Mouse (Mus musculus): ENCODE measurements at regions not wholly inside any gene's neighbourhood (a gene's known extent, or its start where the extent isn't known, plus 50 kb on each side); places are given as distances from the start of the nearest gene placed in this dataset.

DNA sequence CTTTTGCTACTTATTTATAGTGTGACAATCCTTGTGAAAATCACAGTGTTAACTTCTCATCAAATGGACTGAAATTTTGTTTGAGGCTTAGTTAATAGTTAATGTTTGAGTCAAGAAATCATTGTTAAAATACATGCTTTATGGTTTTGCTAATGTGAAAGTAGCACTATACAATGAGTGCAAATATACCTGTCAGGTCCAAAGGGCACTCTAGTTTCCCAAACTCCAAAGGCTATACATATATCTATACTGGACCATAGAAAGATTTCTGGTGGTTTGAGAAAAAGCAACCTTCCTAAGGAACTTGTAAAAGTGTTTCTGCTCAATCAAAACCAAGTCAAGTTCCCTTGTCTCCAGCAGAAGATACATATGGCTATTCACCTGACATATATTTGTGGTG, 258.3 kb upstream of the Dsel start:
- DNase-seq (ENCODE audit: low spot score) (no peak), ATAC-seq (ENCODE audit: low read depth) (no peak)
- no peak overlapping the region for H3K27ac ChIP-seq (replicated peaks; ENCODE audit: low read depth, low read length)
- no peak overlapping the region for H3K4me3 ChIP-seq (ENCODE audit: low read depth, low read length)
- no peak overlapping the region for H3K4me2 ChIP-seq (ENCODE audit: low read depth, low read length)
- H3K27me3 ChIP-seq (replicated peaks; ENCODE audit: control insufficient read depth, insufficient read depth, low read length): no peaks in the 10 kb centered on the region
- H3K9me3 ChIP-seq (ENCODE audit: control insufficient read depth, low read length): no peaks in the 10 kb centered on the region
- no peaks in the 10 kb centered on the region for H3K4me1 ChIP-seq (ENCODE audit: control insufficient read depth, insufficient read depth, low read length)
- no peaks in the 10 kb centered on the region for H3K36me3 ChIP-seq (ENCODE audit: control insufficient read depth, insufficient read depth, low read length)
- H3K9ac ChIP-seq (ENCODE audit: low read depth, low read length): no peak overlapping the region

DNA sequence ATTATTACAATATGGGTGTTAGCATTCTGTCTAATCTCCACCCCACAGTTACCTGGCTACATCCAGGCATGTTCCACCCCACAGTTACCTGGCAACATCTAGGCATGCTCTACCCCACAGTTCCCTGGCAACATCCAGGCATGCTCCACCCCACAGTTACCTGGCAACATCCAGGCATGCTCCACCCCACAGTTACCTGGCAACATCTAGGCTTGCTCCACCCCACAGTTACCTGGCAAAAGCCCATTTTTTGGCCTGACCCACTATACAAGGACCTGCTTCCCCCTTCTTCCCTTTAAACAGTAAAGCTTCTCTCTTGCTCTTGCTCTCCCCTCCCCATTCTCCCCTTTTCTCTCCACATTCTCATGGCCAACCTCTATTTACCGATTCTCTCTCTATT, 238.7 kb upstream of the Dsel start:
- no peak overlapping the region for H3K27ac ChIP-seq (replicated peaks; ENCODE audit: low read depth, low read length)
- H3K4me2 ChIP-seq (ENCODE audit: low read depth, low read length): no peak overlapping the region
- H3K9me3 ChIP-seq (ENCODE audit: control insufficient read depth, low read length): no peaks in the 10 kb centered on the region
- no peak overlapping the region for H3K9ac ChIP-seq (ENCODE audit: low read depth, low read length)
- no peaks in the 10 kb centered on the region for H3K36me3 ChIP-seq (ENCODE audit: control insufficient read depth, insufficient read depth, low read length)
- WGBS: 89% methylated on average over 1 of the region's 1 CpGs
- DNase-seq (ENCODE audit: low spot score) (no peak), ATAC-seq (ENCODE audit: low read depth) (no peak)
- no peaks in the 10 kb centered on the region for H3K27me3 ChIP-seq (replicated peaks; ENCODE audit: control insufficient read depth, insufficient read depth, low read length)
- no peak overlapping the region for H3K4me3 ChIP-seq (ENCODE audit: low read depth, low read length)
- no peaks in the 10 kb centered on the region for H3K4me1 ChIP-seq (ENCODE audit: control insufficient read depth, insufficient read depth, low read length)

GRCm38 (mm10) chr1:112059909-112060308, 195.2 kb upstream of the Dsel start:
- Histone ChIP-seq H3K36me3 (ENCODE audit: control insufficient read depth, insufficient read depth, low read length) (no peaks in the 10 kb centered on the region), H3K4me3 (ENCODE audit: low read depth, low read length) (no peak overlapping the region), H3K27me3 (replicated peaks; ENCODE audit: control insufficient read depth, insufficient read depth, low read length) (no peaks in the 10 kb centered on the region), H3K4me1 (ENCODE audit: control insufficient read depth, insufficient read depth, low read length) (no peaks in the 10 kb centered on the region), H3K27ac (replicated peaks; ENCODE audit: low read depth, low read length) (no peak overlapping the region), H3K9me3 (ENCODE audit: control insufficient read depth, low read length) (no peaks in the 10 kb centered on the region), H3K9ac (ENCODE audit: low read depth, low read length) (no peak overlapping the region), H3K4me2 (ENCODE audit: low read depth, low read length) (no peak overlapping the region)
- ATAC-seq (ENCODE audit: low read depth) (no peak), DNase-seq (ENCODE audit: low spot score) (no peak)

DNA sequence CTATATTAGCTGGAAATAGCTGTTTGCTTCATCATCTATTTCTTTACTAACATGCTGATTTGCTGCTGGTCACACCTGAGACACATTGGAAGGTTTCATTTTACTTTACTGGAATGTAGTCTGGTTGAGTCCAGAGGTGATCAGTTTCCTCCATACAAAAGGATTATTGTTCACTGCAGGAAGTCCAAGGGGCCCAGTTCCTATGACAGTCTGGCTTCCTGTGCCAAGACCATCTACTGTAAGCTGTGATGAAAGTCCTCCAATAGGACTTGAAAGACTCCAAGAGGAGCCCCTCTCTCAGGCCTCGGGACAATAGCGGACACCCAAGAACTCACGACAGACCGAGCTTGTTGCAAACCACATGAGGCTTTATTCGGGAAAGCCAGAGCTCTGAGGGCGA, 189.2 kb upstream of the Dsel start:
- DNase-seq (ENCODE audit: low spot score): peak; percentile 4
- no peaks in the 10 kb centered on the region for H3K4me1 ChIP-seq (ENCODE audit: control insufficient read depth, insufficient read depth, low read length)
- H3K4me3 ChIP-seq (ENCODE audit: low read depth, low read length): no peak overlapping the region
- peak; percentile 86 for ATAC-seq (ENCODE audit: low read depth)
- no peaks in the 10 kb centered on the region for H3K9me3 ChIP-seq (ENCODE audit: control insufficient read depth, low read length)
- H3K27ac ChIP-seq (replicated peaks; ENCODE audit: low read depth, low read length): no peak overlapping the region
- no peaks in the 10 kb centered on the region for H3K27me3 ChIP-seq (replicated peaks; ENCODE audit: control insufficient read depth, insufficient read depth, low read length)
- no peaks in the 10 kb centered on the region for H3K36me3 ChIP-seq (ENCODE audit: control insufficient read depth, insufficient read depth, low read length)
- H3K4me2 ChIP-seq (ENCODE audit: low read depth, low read length): no peak overlapping the region
- WGBS: 78% methylated on average over 6 of the region's 6 CpGs
- H3K9ac ChIP-seq (ENCODE audit: low read depth, low read length): no peak overlapping the region

DNA sequence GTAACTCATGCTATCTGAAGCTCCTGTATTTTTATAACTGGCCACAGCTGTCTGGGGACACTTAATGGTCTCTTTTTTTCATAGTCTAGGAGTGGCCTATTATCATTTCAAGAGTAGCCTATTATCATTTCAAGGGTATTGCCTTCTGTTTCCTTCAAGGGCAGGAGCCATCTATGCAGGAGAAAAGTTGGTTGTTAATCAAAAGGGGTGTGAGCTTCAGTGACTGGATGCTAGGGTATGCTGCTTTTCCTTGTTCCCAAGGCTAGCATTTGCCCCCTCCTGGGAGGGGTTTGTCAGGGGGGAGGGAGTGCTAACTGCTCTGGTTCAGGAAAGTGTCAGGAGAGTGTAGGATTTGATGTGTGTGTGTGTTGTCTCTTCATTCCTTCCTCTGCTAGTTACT, 178.3 kb upstream of the Dsel start:
- ATAC-seq (ENCODE audit: low read depth): no peak
- no peak overlapping the region for H3K27ac ChIP-seq (replicated peaks; ENCODE audit: low read depth, low read length)
- H3K9me3 ChIP-seq (ENCODE audit: control insufficient read depth, low read length): no peaks in the 10 kb centered on the region
- H3K36me3 ChIP-seq (ENCODE audit: control insufficient read depth, insufficient read depth, low read length): no peaks in the 10 kb centered on the region
- H3K27me3 ChIP-seq (replicated peaks; ENCODE audit: control insufficient read depth, insufficient read depth, low read length): no peaks in the 10 kb centered on the region
- H3K4me2 ChIP-seq (ENCODE audit: low read depth, low read length): no peak overlapping the region
- no peaks in the 10 kb centered on the region for H3K4me1 ChIP-seq (ENCODE audit: control insufficient read depth, insufficient read depth, low read length)
- H3K9ac ChIP-seq (ENCODE audit: low read depth, low read length): no peak overlapping the region
- DNase-seq (ENCODE audit: low spot score): no peak
- H3K4me3 ChIP-seq (ENCODE audit: low read depth, low read length): no peak overlapping the region

- Histone ChIP-seq H3K27ac (replicated peaks; ENCODE audit: low read depth, low read length) (no peak overlapping the region), H3K27me3 (replicated peaks; ENCODE audit: control insufficient read depth, insufficient read depth, low read length) (no peaks in the 10 kb centered on the region), H3K4me2 (ENCODE audit: low read depth, low read length) (no peak overlapping the region), H3K9me3 (ENCODE audit: control insufficient read depth, low read length) (no peaks in the 10 kb centered on the region), H3K36me3 (ENCODE audit: control insufficient read depth, insufficient read depth, low read length) (no peaks in the 10 kb centered on the region), H3K4me3 (ENCODE audit: low read depth, low read length) (no peak overlapping the region), H3K4me1 (ENCODE audit: control insufficient read depth, insufficient read depth, low read length) (no peaks in the 10 kb centered on the region), H3K9ac (ENCODE audit: low read depth, low read length) (no peak overlapping the region)
- DNase-seq (ENCODE audit: low spot score): no peak
- ATAC-seq (ENCODE audit: low read depth): no peak
Observed at GRCm38 (mm10) chr1:112039878-112040277, 175.2 kb upstream of the Dsel start.

- WGBS: 55% methylated on average over 5 of the region's 5 CpGs
- DNase-seq (ENCODE audit: low spot score) (no peak), ATAC-seq (ENCODE audit: low read depth) (no peak)
- Histone ChIP-seq H3K27ac (replicated peaks; ENCODE audit: low read depth, low read length) (no peak overlapping the region), H3K9me3 (ENCODE audit: control insufficient read depth, low read length) (no peaks in the 10 kb centered on the region), H3K9ac (ENCODE audit: low read depth, low read length) (no peak overlapping the region), H3K4me3 (ENCODE audit: low read depth, low read length) (no peak overlapping the region), H3K4me2 (ENCODE audit: low read depth, low read length) (no peak overlapping the region), H3K4me1 (ENCODE audit: control insufficient read depth, insufficient read depth, low read length) (no peaks in the 10 kb centered on the region), H3K27me3 (replicated peaks; ENCODE audit: control insufficient read depth, insufficient read depth, low read length) (no peaks in the 10 kb centered on the region), H3K36me3 (ENCODE audit: control insufficient read depth, insufficient read depth, low read length) (no peaks in the 10 kb centered on the region)
Observed at GRCm38 (mm10) chr1:112028533-112028932, 163.8 kb upstream of the Dsel start.

All from embryonic facial prominence, embryonic 14.5 days (tissue).